In the genomic region with DNA sequence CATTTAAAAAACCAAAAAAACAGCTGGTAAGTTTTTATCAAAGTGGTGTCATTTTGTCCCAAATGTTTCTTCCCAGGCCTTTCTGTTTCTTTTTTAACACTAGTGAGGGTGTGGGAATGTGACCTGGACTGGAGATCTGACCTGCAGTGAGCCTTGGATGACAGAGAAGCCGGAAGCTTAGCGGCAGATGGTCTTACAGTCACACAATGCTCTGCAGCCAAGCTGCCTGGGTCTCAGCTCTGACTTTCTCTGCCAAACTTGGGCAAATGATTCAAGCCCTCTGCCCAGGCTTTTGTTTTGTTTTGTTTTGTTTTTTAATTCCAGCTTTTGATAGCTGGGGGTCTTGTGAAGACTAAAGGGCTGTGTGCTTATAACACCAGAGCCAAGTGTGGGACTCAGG, we compare ENCODE assay signal across 9 mouse cellular contexts. TPM values are rescaled to one million over a fixed set of nuclear protein-coding genes. Genes with fewer than 3 reads are reported as not detected.
DNase-seq lines count a peak whose midpoint lies in the region; ATAC-seq lines count a peak whose summit lies in the region.
"Had no signal": no experiment of that assay in that cellular context is flagged by ENCODE, and none has a peak within 500 bp of the region (broad histone marks: within the 10 kb centered on the region; RNA-seq: fewer than 3 reads in every experiment).

No protein-coding gene starts in this region.

- no peak for DNase-seq in kidney, adult 8-10 months
- DNase-seq in cerebellum, adult 8-10 months: peak; percentile 67
- peak; percentile 15 for DNase-seq in lung, postnatal 25 days (ENCODE audit: low spot score)
- DNase-seq in adrenal gland, postnatal 4 days (ENCODE audit: low spot score in 2 of 2): no peak
- no peak for DNase-seq in ovary, adult 18-20 months (ENCODE audit: low spot score)
- no peak for DNase-seq in urinary bladder, adult 2 months (ENCODE audit: low spot score)

- 0 out of 2 replicates have a peak overlapping the region, but pooled peaks have one; percentile 45 for H3K27ac ChIP-seq in kidney, embryonic 15.5 days
- H3K27ac ChIP-seq in forebrain, embryonic 15.5 days (replicated peaks): peak overlapping the region; percentile 46

- 40% methylated on average over 2 of the region's 2 CpGs for WGBS in kidney, embryonic 15.5 days
- 53% methylated on average over 2 of the region's 2 CpGs for WGBS in forebrain, embryonic 15.5 days

- peaks cover 53% of the 10 kb centered on the region for H3K36me3 ChIP-seq in kidney, embryonic 15.5 days
- peaks cover 22% of the 10 kb centered on the region for H3K36me3 ChIP-seq in forebrain, embryonic 15.5 days

- no peaks in the 10 kb centered on the region for H3K9me3 ChIP-seq in kidney, embryonic 15.5 days (replicated peaks)
- no peaks in the 10 kb centered on the region for H3K9me3 ChIP-seq in forebrain, embryonic 15.5 days

- H3K27me3 ChIP-seq in kidney, embryonic 15.5 days: no peaks in the 10 kb centered on the region
- no peaks in the 10 kb centered on the region for H3K27me3 ChIP-seq in forebrain, embryonic 15.5 days

- ATAC-seq in kidney, embryonic 15.5 days (replicated peaks; ENCODE audit: low FRiP score): no peak
- no peak for ATAC-seq in forebrain, embryonic 15.5 days (replicated peaks)

- no peak overlapping the region for H3K4me3 ChIP-seq in kidney, embryonic 15.5 days (replicated peaks)
- H3K4me3 ChIP-seq in forebrain, embryonic 15.5 days: no peak overlapping the region

- no peak overlapping the region for H3K4me2 ChIP-seq in kidney, embryonic 15.5 days
- H3K4me2 ChIP-seq in forebrain, embryonic 15.5 days (replicated peaks): no peak overlapping the region; the same call in 1 of the 2 replicates

- no peak overlapping the region for H3K9ac ChIP-seq in kidney, embryonic 15.5 days
- no peak overlapping the region for H3K9ac ChIP-seq in forebrain, embryonic 15.5 days (replicated peaks)

- peaks cover 20% of the 10 kb centered on the region for H3K4me1 ChIP-seq in kidney, embryonic 15.5 days
- H3K4me1 ChIP-seq in forebrain, embryonic 15.5 days: peaks cover 38% of the 10 kb centered on the region

RNA-seq across cellular contexts. Expression of gene Klhl23, which starts 4.6 kb away (rescaled TPM):
- 28.8 and 32.2 TPM in 2 replicates for polyA plus RNA-seq in kidney, embryonic 15.5 days (2015; fragmentation: Nextera tagmentation; extraction: Ambion mirVana)
- 64.5 TPM in 2 replicates for polyA plus RNA-seq in forebrain, embryonic 15.5 days (2015; fragmentation: Nextera tagmentation; extraction: Ambion mirVana)
- 10 to 100 TPM; 25.8 to 26.8 TPM for total RNA-seq in adrenal gland, postnatal 4 days (2021)
- polyA plus RNA-seq in urinary bladder, adult 2 months (2012; rRNA removed): 40.5 and 48.5 TPM in 2 replicates

RNA-seq across cellular contexts. Expression of gene Ssb, which starts 35.0 kb away (rescaled TPM):
- polyA plus RNA-seq in kidney, embryonic 15.5 days (2015; fragmentation: Nextera tagmentation; extraction: Ambion mirVana): 356 and 389 TPM in 2 replicates
- polyA plus RNA-seq in forebrain, embryonic 15.5 days (2015; fragmentation: Nextera tagmentation; extraction: Ambion mirVana): 299 and 312 TPM in 2 replicates
- 100 to 1,000 TPM; 196 to 224 TPM for total RNA-seq in adrenal gland, postnatal 4 days (2021)
- 103 and 105 TPM in 2 replicates for polyA plus RNA-seq in urinary bladder, adult 2 months (2012; rRNA removed)

RNA-seq across cellular contexts. Expression of gene Phospho2, which starts 37.0 kb away (rescaled TPM):
- polyA plus RNA-seq in kidney, embryonic 15.5 days (2015; fragmentation: Nextera tagmentation; extraction: Ambion mirVana): 22.6 and 26.4 TPM in 2 replicates
- 36.7 and 38.5 TPM in 2 replicates for polyA plus RNA-seq in forebrain, embryonic 15.5 days (2015; fragmentation: Nextera tagmentation; extraction: Ambion mirVana)
- 10 to 100 TPM; 14.7 to 17.4 TPM for total RNA-seq in adrenal gland, postnatal 4 days (2021)
- polyA plus RNA-seq in urinary bladder, adult 2 months (2012; rRNA removed): 20.7 and 21.5 TPM in 2 replicates

RNA-seq across cellular contexts. Expression of gene Ccdc173, which starts 37.0 kb away (rescaled TPM):
- polyA plus RNA-seq in kidney, embryonic 15.5 days (2015; fragmentation: Nextera tagmentation; extraction: Ambion mirVana): 2.4 and 2.6 TPM in 2 replicates
- polyA plus RNA-seq in forebrain, embryonic 15.5 days (2015; fragmentation: Nextera tagmentation; extraction: Ambion mirVana): 2.6 and 3.1 TPM in 2 replicates
- 1 to 10 TPM; 2.7 to 3.0 TPM for total RNA-seq in adrenal gland, postnatal 4 days (2021)
- 2.5 and 3.3 TPM in 2 replicates for polyA plus RNA-seq in urinary bladder, adult 2 months (2012; rRNA removed)
- polyA plus RNA-seq: large intestine, adult 2 months had no signal

RNA-seq across cellular contexts. Expression of gene Mettl5, which starts 59.0 kb away (rescaled TPM):
- polyA plus RNA-seq in kidney, embryonic 15.5 days (2015; fragmentation: Nextera tagmentation; extraction: Ambion mirVana): 42.9 and 43.4 TPM in 2 replicates
- 27.2 and 34.6 TPM in 2 replicates for polyA plus RNA-seq in forebrain, embryonic 15.5 days (2015; fragmentation: Nextera tagmentation; extraction: Ambion mirVana)
- total RNA-seq in adrenal gland, postnatal 4 days (2021): 10 to 100 TPM; 26.0 to 27.1 TPM
- 17.2 and 17.5 TPM in 2 replicates for polyA plus RNA-seq in urinary bladder, adult 2 months (2012; rRNA removed)

Comparison
In these comparisons a context has a peak if more than half of its experiments do, and no peak if none do; other contexts are left out.
1. DNase-seq: peak in cerebellum, adult 8-10 months (single experiment) and lung, postnatal 25 days (single experiment); none in kidney, adult 8-10 months (0 of 2), adrenal gland, postnatal 4 days (0 of 2), ovary, adult 18-20 months (single experiment) and urinary bladder, adult 2 months (single experiment).